Mouse (Mus musculus) ES-Bruce4 (cell line): ENCODE measurements around the gene Trpc3.

ENCODE experiments used
- CTCF ChIP-seq: IDR thresholded peaks from one replicate; pipeline ENCODE4 v1.8.1; 2011; ENCODE audit warnings: low read depth, low read length
- EP300 ChIP-seq: IDR thresholded peaks from 2 replicates; pipeline ENCODE4 v1.6.1; 2011; ENCODE audit warnings: low read depth, low read length; ENCODE audit not compliant: insufficient read depth

GRCm38 (mm10) chr3:36571827-36572378 lies 118.1 kb downstream of the Trpc3 start, which contains the start of gene Ccna2:
- TF ChIP-seq CTCF = peak; percentile 58
- 0 out of 2 replicates have a peak, but pooled peaks have one; percentile 17 for TF ChIP-seq EP300
